Mouse (Mus musculus): ENCODE measurements around the gene Rpusd2.
A peak's percentile ranks its signal among the peaks of the same experiment; 100 is the strongest.
"Not testable (repeated sequence)": the region's sequence is repeated elsewhere in the genome, so short reads cannot be mapped to it uniquely, and the experiment has no call there.

The Rpusd2 gene

DNA sequence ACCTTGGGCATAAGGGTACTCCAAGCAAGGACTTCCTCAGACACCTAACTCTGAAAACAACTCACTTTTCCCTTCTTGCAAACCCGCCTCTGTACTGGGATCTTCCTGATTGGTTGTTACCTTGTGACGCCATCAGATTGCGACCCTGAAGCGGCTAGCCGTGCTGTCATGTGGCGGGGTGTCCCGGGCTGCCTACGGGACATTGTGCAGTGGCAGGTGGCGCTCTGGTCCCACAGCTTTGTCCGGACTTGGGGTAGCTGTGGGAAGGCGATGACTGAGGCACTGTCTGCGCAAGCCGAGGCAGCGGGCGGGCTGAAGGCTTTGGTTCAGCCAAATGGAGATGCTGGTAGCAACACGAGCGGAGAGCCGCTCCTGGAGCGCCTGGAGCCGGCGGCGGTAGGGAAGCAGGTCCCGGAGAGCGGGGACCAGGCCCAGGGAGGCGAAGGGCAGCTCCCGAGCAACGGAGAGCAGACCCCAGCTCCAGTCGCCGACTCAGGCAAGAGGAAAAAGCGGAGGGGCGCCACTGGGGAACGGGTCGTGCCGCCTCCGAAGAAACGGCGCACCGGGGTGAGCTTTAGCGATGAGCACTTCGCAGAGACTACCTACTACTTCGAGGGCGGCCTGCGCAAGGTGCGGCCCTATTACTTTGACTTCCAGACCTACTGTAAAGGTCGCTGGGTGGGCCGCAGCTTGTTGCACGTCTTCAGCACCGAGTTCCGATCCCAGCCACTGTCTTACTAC is at the start of gene Rpusd2:
Gene Rpusd2, plus strand, starts transcription at position 135 of the 741 bp plus-strand sequence.
- DNase-seq (ENCODE audit: low read depth, low spot score) = peak; percentile 99

DNA sequence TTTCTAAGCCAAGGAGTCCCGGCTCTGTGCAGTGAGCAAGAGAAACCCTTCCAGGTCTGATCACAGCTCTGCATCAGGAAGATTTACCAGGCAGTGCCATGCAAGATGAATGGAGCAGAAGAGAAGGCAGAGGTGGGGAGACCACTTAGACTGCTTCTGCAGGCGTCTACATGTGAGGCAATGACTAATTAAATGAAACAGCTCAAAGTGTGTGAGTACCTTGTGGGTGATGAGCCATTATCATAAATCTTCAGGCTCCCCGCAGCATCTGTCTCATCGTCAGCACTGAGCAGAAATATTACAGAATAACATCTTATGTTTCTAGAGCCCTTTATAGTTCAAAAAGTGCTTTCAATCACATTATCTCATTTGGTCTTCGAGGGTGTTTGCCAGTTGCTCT is 39.1 kb upstream of the Rpusd2 start:
- peak; percentile 78 for DNase-seq (ENCODE audit: low read depth, low spot score)

DNA sequence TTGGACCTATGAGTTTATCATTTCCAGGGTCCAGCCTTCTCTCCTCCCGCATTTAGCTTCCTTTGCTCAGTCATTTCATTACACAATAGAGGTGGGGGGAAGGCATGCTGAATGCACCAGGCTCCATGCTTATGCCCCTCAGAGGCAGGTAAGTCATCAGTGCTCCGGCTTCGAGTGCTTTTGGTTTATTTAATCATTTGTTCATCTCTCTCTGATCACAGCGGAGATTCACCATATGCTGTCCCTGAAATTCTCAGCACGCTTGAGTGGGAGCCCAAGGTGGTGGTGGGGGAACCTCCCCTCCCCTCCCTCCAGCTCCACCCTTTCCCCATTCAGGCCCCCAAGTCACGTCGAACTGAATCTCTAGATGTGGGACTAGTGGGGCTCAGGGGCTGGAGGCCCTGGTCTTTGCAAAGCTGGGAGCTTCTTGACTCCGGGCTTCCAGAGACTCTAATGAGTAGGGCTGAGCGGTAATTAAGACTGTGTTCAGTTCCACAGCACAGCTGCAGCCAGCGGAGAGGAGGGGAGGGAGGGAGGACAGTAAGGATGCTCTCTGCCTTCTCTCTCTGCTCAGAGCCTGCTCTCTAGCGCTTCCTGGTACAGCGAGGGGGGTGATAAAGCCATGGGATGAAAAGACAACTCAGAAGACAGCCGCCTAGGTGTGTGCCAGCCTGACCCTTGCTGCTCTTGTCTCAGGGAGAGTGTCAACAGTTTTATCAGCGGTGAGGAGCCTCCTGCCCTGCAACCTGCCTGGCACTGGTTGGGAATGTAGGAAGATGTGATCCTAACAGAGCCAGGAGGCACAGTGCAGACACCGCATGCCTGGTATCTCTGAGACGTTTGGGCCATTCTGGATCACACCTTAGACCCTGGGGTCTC is 38.4 kb upstream of the Rpusd2 start:
- peak; percentile 79 for DNase-seq (ENCODE audit: low read depth, low spot score)

DNA sequence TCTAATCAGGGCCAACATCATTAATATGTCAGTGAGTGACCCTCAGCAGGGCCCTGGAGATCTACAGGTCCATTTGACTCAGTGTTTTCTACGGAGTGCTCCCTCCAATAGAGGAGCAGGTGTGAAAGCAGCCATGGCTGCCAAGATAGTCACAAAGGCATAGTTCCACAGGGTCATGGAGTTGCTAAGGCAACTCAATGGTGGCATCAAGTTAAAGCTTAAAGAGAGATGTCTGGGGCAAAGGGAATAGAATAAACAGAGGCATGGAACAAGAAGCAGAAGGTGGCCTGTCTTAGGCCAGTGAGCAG is 37.8 kb upstream of the Rpusd2 start:
- no peak for DNase-seq (ENCODE audit: low read depth, low spot score)

DNA sequence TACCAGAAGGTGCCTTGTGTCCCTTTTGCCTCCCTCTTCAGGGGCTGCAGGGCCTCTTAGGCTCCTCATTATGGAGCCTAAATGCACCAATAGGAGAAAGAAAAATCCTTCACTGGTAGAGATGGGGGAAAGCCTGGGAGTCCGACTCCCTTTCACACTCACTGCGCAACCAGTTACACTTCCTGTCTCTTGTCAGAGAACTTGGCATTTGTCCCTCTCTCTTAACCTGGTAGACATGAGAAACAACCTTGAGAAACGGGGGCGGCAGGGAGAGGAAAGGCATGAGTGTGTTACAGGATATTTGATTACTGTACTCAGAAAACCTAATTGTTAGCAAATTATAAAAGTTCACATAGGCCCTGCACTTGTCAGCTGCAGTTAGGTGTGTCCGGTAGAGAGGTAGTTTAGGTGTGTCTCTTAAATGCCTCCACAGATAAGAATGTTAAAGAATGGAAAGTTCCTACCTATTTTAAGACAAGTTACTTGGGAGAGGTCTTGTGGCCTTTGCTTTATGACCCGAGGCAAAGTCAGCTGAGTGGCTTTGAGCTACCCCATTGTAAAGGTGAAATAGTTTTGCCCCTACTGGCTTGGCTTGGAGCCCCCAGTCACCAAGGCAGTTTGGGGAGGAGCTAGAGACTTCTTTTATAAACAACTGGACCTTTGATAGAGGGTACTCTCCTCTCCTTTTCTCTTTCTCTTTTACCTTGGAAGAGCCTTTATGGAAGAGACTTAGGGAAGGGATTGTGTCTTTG is 36.3 kb upstream of the Rpusd2 start:
- no peak for DNase-seq (ENCODE audit: low read depth, low spot score)

DNA sequence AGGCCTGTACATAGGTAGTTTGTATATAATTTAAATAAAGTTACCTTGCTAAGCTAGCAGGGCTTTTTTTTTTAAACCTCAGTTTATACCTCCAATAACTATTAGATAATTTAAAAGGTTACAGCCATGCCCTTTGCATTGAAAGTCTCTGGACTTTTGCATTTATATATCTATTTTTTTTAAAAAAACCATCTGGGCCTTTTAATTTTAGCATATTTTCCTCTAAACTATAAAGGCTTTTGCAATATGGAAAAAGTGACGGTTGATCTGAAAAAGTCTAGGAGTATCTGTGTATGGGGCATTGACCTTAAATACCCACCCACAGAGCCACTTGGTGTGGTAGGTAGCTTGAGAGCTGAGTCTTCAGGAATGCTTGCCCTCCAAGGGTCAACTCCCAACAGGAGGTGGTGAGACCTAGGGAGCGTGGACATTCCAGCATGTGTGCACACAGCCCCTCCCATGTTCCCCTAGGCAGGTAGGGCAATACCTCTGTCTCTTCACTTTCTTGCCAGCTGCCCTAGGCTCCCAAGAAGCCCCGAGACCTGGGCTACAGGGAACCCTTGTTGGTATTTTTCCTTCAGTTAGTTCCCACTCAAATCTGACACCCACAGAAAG is 35.5 kb upstream of the Rpusd2 start:
- no peak for DNase-seq (ENCODE audit: low read depth, low spot score)

DNA sequence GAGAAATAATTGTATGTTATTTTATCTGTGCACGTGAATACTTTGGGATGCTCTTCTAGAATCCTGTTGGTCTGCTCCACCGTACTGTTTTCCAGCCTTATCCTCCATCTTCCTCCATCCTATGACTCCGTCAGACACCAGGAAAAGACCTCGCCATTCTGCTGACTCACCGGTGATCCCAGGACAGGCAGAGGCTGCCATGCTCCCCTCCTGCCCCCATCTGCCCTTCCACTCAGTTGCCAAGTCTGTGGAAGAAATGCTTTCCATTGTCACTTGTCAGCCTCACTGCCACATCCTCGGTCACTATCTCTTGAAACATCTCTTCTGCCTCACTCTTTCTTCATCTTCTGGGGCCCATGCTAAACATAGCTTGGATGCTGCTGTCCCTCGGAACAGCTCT is 27.7 kb upstream of the Rpusd2 start:
- peak; percentile 54 for DNase-seq (ENCODE audit: low read depth, low spot score)

DNA sequence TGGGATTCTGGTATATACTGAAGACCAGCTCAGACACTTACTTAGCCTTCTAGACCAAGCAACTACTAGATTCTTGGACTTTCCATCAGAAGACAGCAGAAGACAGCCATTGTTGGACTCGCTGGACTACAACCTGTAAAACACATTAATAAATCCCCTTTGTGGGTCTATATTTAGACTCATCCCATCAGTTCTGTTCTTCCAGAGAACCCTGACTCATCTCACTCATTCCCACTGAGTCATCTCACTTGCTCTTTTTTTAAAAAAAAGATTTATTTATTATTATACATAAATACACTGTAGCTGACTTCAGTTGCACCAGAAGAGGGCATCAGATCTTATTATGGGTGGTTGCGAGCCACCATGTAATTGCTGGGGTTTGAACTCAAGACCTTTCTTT is 25.2 kb upstream of the Rpusd2 start:
- DNase-seq (ENCODE audit: low read depth, low spot score) = no peak

DNA sequence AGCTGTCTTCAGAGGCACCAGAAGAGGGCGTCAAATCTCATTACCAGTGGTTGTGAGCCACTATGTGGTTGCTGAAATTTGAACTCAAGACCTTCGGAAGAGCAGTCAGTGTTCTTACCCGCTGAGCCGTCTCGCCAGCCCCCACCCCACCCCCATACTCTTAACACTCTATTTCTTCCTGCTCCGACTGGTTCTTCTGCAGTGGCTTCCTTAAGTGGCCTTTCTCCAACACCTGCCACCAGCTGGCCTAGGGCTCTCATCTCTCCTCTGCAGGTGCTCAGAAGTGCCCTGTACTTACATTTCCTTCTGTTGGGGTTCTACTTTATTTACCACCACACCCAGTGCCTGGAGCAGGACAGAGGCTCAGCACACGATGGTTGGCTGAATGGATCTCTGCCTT is 19.6 kb upstream of the Rpusd2 start:
- DNase-seq (ENCODE audit: low read depth, low spot score) = no peak

DNA sequence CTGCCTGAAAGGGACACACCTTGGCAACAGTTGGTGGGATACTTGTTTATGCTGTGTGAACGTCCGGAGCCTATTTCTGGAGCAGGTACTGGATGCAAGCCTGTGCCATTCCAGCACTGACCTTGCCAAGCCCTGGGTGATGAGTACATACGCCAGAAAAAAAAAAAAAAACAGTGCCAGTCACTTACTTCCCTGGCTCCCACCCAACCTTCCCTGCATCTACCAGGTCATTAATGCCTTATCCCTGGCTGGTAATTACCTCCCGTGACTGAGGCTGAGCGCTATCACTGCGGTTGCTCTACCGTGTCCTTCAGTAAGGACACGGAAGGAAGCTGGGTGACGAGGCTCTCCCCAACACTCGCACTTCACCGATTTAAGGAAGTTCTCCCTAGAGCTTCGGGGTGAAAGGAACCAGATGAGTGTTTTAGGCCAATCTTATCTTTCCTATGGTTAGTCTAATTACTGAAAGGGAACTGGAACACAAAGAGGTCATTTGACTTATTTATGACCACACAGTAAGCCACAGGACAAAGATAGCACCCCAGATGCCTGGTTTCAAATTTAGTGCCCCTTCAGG is 18.9 kb upstream of the Rpusd2 start:
- peak; percentile 82 for DNase-seq (ENCODE audit: low read depth, low spot score)

DNA sequence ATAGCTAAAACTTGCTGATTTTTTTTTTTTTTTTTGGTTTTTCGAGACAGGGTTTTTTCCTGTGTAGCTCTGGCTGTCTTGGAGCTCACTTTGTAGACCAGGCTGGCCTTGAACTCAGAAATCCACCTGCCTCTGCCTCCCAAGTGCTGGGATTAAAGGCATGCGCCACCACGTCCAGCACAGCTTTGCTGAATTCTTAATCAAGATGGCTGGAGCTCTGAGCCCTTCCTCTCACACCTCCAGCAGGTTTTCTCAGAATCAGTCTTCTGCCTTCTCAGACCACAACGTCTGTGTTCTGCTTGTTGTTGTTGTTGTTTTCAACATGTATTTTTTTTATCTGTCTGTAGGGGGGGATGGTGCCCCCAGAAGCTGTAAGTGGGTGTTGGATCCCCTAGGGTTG is 18.3 kb upstream of the Rpusd2 start:
- not testable (repeated sequence) for DNase-seq (ENCODE audit: low read depth, low spot score)

DNA sequence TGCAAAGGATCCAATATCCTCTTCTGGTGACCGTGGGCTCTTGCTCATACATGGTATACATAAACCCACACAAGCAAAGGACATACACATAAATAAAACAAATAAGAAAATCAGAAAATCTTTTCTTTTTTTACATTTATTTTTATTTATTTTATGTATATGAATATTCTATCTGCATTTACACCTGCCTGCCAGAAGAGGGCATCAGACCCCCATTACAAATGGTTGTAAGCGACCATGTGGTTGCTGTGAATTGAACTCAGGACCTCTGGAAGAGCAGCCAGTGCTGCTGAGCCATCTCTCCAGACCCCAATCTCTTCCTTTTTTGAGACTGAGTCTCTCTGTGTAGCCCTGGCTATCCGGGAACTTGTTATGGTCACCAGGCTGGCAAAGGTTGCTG is 16.9 kb upstream of the Rpusd2 start:
- DNase-seq (ENCODE audit: low read depth, low spot score) = no peak

DNA sequence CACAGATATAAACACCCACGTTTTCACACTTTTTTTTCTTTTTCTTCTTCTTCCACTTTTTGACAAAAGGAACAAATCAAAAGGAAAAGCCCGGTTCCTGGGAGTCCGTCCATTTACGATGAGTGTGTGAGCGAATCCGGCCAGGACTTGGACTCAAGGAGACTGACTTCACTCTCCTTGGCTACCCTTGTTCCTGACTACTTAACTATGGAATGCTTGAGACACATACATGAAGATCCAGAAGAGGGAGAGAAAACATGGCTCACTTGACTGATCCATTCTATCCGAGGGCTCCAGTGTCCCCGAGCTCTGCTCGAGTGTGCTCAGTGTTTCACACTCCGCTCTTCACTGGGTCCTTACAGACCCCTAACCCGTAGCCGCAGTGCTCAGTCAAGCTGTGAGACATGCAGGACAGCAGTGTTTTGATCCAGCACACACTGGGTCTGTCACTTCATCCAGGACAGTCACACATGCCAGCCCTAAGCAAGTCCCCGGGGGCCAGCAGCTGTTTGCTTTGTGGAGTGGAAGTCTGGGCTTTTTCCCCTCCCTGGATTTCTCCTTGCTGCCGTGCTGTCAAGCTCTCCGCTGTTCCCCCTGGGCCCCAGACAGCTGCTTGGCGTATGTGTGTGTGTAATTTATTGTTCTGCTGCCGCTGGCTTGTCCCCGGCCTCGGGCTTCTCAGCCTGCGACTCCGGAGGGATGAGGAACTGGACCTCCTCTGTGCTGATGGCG is 16.0 kb upstream of the Rpusd2 start:
- DNase-seq (ENCODE audit: low read depth, low spot score) = no peak

DNA sequence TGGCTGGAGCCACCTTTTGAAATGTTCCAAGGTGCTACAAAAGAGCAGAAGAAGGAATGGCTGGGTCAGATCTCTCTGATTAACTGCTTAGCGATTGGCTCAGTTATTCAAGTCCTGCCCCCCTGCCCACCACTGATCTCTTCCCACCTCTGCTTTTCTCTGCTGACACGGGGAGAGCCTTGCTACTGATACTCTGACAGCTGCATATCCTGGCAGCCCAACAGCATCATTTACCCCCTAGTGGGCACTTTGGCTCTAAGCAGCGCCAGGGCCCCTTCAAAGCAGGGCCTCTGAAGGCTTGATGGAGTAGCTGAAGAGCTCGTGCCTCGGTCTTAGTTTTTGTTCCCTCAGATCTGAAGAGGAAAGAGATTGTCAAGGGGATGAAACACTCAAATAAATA is 15.5 kb upstream of the Rpusd2 start:
- DNase-seq (ENCODE audit: low read depth, low spot score) = peak; percentile 38

DNA sequence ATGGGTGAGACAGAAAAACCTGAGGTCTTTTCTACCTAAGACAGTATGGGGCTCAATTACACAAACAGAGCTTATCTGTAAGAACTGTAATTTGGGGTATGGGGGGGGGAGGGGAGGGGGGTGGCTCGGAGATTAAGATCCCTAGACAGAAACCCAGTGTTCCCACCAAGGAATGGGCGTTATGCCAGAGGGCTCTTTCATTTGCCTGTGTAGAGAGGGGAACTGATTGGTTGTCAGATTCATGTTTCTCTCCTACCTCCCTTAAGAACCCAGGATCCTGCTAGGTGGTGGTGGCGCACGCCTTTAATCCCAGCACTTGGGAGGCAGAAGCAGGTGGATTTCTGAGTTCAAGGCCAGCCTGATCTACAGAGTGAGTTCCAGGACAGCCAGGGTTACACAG is 15.1 kb upstream of the Rpusd2 start:
- DNase-seq (ENCODE audit: low read depth, low spot score) = no peak

DNA sequence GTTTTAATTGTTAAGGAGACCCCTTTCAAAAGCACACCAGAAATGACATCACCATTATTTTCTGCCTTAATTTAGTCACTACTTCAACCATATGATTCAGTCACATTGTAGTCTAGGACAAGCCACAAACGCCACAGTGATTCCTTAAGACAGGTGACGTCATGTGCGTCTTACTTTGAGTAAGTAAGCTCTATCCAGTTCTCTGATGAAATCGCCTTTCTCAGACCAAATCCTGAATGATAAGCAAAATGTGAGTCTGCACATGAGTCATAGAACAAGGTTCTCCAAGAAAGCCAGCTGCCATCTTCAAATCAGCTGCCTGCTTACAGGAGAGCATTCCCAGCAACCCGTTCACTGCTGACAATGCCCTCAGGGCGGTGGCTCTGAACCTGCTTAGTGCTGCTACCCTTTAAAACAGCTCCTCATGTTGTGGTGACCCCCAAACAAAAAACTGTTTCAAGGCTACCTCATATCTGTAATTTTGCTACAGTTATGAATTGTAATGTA is 11.4 kb upstream of the Rpusd2 start:
- peak; percentile 20 for DNase-seq (ENCODE audit: low read depth, low spot score)

DNA sequence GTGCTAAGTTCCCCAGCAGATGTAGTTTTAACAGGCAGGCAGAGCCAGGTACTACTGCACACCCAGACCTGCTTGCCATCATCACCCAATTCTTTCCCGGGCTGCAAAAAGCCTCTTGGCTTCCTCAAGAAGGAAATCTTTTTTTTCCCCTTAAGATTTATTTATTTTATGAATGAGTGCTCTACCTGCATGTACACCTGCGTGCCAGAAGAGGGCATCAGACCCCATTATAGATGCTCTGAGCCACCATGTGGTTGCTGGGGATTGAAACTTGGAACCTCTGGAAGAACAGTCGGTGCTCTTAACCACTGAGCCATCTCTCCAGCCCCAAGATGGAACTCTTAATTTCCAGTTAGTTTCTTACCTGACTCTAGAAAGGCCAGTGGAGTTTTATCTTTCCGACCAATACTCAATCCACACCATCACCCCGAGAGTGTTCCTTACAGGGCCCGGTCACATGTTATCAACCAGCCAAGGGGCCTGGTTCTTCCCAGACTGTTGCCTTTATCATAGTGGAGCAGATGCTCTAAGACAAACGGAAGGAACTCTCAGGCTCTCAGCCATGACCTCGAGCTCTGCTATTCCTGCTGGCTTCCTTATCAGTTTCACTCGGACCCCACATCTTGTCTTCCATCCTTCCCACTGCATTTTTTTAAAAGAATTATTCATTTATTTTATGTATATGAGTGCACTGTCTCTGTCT is 9.9 kb upstream of the Rpusd2 start:
- peak; percentile 37 for DNase-seq (ENCODE audit: low read depth, low spot score)

DNA sequence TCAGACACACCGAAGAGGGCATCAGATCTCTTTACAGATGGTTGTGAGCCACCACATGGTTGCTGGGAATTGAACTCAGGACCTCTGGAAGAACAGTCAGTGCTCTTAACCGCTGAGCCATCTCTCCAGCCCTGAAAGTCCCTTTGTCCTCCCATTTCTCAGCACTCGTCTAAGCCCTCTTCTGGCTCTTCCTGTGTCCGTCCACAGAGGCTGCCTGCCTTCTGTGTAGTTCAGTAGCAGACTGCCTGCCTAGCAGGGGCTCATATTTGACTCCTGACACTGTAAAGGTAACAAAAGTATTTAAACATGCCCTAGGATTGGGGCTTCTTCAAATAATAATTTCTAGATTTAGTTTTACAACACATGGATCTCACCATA is 9.4 kb upstream of the Rpusd2 start:
- no peak for DNase-seq (ENCODE audit: low read depth, low spot score)

DNA sequence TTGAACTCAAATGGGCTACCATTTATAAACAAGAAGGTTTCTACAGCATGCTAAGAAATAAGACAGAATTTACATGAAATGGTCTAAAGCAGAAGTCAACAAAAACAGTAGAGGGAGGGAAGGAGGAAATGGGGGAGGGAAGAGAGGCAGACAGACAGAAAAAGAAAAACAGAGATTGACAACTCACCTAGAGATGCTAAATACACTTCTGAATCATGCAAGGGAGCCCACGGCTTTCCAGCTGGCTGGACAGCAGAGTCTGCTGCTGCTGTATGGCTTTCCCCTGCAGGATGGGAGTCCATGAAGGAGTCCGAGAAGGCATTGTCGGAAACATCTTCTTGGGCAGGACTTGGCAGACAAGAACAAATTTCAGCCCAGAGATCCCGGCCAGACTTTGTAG is 7.6 kb upstream of the Rpusd2 start:
- no peak for DNase-seq (ENCODE audit: low read depth, low spot score)

DNA sequence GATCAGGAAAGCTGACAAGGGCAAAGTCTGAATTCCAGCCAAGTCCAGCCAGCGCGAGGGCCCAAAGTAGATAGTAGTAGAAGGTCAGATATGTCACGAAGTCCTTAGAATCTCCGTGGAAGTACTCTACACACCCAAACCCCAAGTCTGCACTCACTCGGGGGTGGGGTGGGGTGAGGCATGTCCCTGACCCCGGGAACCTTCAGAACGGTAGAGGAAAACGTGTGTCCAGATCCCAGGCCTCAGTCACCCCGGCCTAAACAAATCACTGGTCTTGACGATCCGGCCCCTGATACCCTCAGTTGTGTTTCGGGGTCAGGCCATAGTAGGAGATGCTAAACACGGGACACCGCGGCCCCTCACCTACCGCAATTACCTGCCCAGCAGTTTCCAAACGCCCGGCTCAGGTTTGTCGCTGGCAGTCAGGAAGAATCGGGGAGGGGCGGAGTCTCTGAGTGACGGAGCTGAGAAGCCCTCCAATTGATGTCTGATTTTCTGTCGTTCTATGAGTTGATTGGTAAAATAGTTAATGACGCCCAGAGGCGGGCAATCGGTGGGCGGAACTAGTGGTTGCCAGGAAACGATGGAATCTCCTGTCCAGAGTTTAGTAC is 5.5 kb upstream of the Rpusd2 start, which contains the start of gene Ccdc32:
Gene Ccdc32, minus strand, starts transcription at position 453 of the 611 bp plus-strand sequence.
- peak; percentile 97 for DNase-seq (ENCODE audit: low read depth, low spot score)
